Mouse (Mus musculus) ES-Bruce4 (cell line): ENCODE results near the gene Nat8f5.
"Not testable (repeated sequence)": the region's sequence is repeated elsewhere in the genome, so short reads cannot be mapped to it uniquely, and the experiment has no call there.

Experiments
- CTCF ChIP-seq: IDR thresholded peaks from one replicate; pipeline ENCODE4 v1.8.1; 2011; ENCODE audit warnings: low read depth, low read length
- EP300 ChIP-seq: IDR thresholded peaks from 2 replicates; pipeline ENCODE4 v1.6.1; 2011; ENCODE audit warnings: low read depth, low read length; ENCODE audit not compliant: insufficient read depth
- POLR2A ChIP-seq: IDR thresholded peaks from one replicate; pipeline ENCODE4 v1.8.1; 2011; ENCODE audit warnings: low read length; ENCODE audit not compliant: insufficient read depth

DNA sequence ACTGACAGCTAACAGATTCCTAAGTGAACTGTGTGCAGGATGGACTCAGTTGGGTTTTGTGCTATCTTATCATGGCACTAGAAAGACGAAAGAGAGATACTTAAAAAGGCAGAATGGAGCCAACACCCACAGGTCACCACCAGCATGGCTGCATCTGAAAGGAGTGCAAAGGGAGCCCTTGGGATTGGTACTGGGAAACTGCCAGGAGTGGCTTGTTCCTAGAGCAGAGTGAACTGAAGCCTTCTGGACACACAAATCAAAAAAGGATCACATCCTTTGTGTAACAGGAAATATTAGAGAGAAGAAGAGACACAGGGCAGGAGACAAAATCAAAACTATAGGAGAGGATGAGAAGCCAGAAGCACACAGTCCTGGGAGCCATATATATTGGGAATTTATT is 46.2 kb upstream of the Nat8f5 start:
- TF ChIP-seq CTCF, POLR2A, EP300: not testable (repeated sequence)
